Mouse (Mus musculus) right cerebral cortex, postnatal 14 days (tissue): ENCODE results near the gene Xpc.
A peak's percentile ranks its signal among the peaks of the same experiment; 100 is the strongest.

ENCODE experiments used
- DNase-seq: peaks from one replicate; pipeline ENCODE4 v3.0.0; 2022

Xpc gene

GRCm38 (mm10) chr6:91470712-91471111 is 45.0 kb downstream of the Xpc start:
- DNase-seq, result no peak

GRCm38 (mm10) chr6:91467106-91467505 is 48.6 kb downstream of the Xpc start:
- DNase-seq, result no peak

GRCm38 (mm10) chr6:91465756-91466155 is 49.9 kb downstream of the Xpc start:
- no peak for DNase-seq

- DNase-seq, result no peak
Measured at GRCm38 (mm10) chr6:91459471-91459870, 56.2 kb downstream of the Xpc start.

- DNase-seq, result no peak
Measured at GRCm38 (mm10) chr6:91454546-91454945, 61.1 kb downstream of the Xpc start.

GRCm38 (mm10) chr6:91452056-91452455 is 63.6 kb downstream of the Xpc start:
- DNase-seq, result no peak

DNA sequence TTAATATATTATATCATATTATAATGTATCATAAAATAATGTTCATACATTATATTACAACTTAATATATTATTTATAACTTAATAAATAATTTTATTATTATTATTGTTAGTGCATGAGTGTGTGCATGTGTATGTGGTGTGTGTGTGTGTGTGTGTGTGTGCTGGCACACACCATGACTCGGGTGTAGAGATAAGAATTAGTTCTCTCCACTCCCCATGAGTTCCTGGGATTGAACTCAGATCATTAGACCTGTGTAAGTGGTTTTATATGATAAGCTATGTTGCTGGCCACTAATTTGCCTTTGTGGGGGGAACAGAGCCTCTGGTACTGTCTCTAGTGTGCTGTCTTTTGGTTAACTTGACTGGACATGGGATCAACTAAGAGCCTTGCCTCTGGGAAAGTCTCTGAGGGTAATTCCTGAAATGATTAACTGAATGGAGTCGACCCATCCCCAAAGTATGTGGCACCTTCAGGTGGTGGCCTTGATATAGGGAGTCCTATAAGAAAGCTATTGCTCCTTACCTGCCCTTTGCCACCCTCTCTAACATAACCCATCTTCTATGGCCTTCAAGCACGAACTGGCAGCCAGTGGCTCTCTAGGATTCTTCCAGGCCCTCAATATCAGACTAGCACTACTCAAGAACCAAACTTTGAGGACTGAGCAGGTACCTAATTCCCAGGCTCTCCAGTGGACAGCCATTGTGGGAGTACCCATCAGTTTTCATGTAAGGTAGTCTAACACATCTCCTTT is 66.0 kb downstream of the Xpc start:
- no peak for DNase-seq

DNA sequence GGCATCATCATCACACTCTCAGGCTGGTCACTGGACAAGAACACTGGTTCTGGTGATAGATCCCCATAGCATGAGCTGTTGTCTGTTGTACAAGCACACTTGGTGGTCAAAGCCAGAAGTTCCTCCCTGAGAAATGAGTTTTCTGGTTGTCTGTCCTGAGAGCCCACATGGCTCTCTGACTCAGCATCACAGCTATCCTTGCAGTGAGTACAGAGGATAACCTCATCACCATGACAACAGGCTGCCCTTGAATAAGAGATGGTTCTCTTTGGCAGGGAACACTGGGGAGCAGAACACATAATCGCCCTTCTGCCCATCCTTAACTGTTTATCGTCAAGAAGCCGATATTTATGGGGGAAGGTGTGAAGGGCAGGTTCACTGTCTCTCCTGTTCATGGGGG is 70.4 kb downstream of the Xpc start:
- no peak for DNase-seq

DNA sequence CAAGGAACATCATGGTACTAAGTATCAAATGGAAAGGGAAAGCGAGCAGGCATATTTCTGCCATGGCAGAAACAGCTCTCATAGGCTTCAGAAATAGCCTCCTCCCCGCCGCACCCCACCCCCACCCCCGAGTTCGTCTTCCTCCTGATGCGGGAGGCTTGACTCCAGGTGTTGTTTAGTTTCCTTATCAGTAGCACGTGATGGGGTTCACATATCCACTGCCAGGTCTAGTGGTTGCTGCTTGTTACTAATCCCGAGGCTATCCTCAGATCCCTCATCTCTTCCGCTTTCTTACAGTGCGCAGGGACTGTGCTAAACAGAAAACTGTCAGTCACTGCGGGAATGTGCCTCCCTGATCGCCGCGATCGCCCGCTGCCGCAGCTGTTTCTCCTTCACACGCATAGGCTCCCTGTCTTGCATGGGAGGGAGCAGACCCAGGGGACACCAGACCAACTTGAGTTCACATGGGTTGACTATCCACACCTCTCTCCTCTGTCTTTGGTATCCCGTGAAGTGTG is 74.5 kb downstream of the Xpc start:
- DNase-seq, result no peak

GRCm38 (mm10) chr6:91440474-91441144 is 75.1 kb downstream of the Xpc start:
- peak; percentile 96 for DNase-seq
